Mouse (Mus musculus) liver, adult 2 months (tissue): ENCODE data around the gene Smad1. TPM values are rescaled to one million over a fixed set of nuclear protein-coding genes. Genes with fewer than 3 reads are reported as not detected.
"Not testable (repeated sequence)": the region's sequence is repeated elsewhere in the genome, so short reads cannot be mapped to it uniquely, and the experiment has no call there.

Experiments
- DNase-seq: peaks from one replicate; pipeline ENCODE4 v3.0.0-alpha.2; 2011; ENCODE audit warnings: low read depth, low spot score; ENCODE audit errors: extremely low read depth
- H3K27ac ChIP-seq: fragments of 200-500 bp; replicated peaks from 2 replicates; pipeline ENCODE4 v1.5.1; 2012; ENCODE audit warnings: low read depth, mild to moderate bottlenecking, control low read depth, inconsistent platforms, low read length; ENCODE audit not compliant: insufficient read depth
- H3K27me3 ChIP-seq: fragments of 200-500 bp; 2 replicates; pipeline ENCODE4 v1.6.1; 2012; ENCODE audit warnings: mild to moderate bottlenecking, moderate library complexity, low read length, inconsistent platforms; ENCODE audit not compliant: control insufficient read depth, insufficient read depth
- H3K36me3 ChIP-seq: fragments of 200-500 bp; 2 replicates; pipeline ENCODE4 v1.6.1; 2012; ENCODE audit warnings: low read length, inconsistent platforms; ENCODE audit not compliant: control insufficient read depth, insufficient read depth
- H3K4me1 ChIP-seq: fragments of 200-500 bp; 2 replicates; pipeline ENCODE4 v1.6.1; 2011; ENCODE audit warnings: low read length; ENCODE audit not compliant: control insufficient read depth, insufficient read depth
- H3K4me3 ChIP-seq: fragments of 200-500 bp; 2 replicates; pipeline ENCODE4 v1.5.1; 2011; ENCODE audit warnings: low read depth, mild to moderate bottlenecking, control low read depth, low read length, moderate library complexity; ENCODE audit not compliant: insufficient read depth
- H3K79me2 ChIP-seq: fragments of 200-500 bp; 2 replicates; pipeline ENCODE4 v1.6.1; 2012; ENCODE audit warnings: inconsistent platforms, mild to moderate bottlenecking, low read length, moderate library complexity; ENCODE audit not compliant: control insufficient read depth, insufficient read depth
- H3K9ac ChIP-seq: fragments of 200-500 bp; 2 replicates; pipeline ENCODE4 v1.6.1; 2012; ENCODE audit warnings: low read depth, mild to moderate bottlenecking, control low read depth, inconsistent platforms, low read length
- CTCF ChIP-seq: fragments of 200-500 bp; IDR thresholded peaks from 2 replicates; pipeline ENCODE4 v1.5.1; 2011; ENCODE audit warnings: low read depth, low read length, control low read depth
- POLR2A ChIP-seq: fragments of 200-500 bp; IDR thresholded peaks from 2 replicates; pipeline ENCODE4 v1.6.1; 2011; ENCODE audit warnings: low read length, control low read depth; ENCODE audit not compliant: insufficient read depth; ENCODE audit errors: extremely low read depth
- WGBS: fragments of 180-500 bp; shearing (Covaris S2); methylation state at CpG from one replicate; pipeline ENCODE4 v1.1.7; 2018; 5-methylcytosine and 5-hydroxymethylcytosine counted together
- polyA plus RNA-seq: library from polyadenylated mRNA; depleted of rRNA; stranded (reverse); fragments of >200 nt; gene quantifications from 2 replicates; pipeline ENCODE4 v1.2.3, GENCODE M21; 2012
- total RNA-seq: library from RNA; depleted of rRNA; stranded (reverse); fragments of >200 nt; gene quantifications from 2 replicates; pipeline ENCODE4 v1.2.3, GENCODE M21; 2014

Smad1 gene
- total and polyA plus RNA-seq, 2 experiments = 10.8 to 25.5 TPM

GRCm38 (mm10) chr8:79410501-79410900, 11.2 kb upstream of the Smad1 start:
- peak; percentile 52 for DNase-seq

DNA sequence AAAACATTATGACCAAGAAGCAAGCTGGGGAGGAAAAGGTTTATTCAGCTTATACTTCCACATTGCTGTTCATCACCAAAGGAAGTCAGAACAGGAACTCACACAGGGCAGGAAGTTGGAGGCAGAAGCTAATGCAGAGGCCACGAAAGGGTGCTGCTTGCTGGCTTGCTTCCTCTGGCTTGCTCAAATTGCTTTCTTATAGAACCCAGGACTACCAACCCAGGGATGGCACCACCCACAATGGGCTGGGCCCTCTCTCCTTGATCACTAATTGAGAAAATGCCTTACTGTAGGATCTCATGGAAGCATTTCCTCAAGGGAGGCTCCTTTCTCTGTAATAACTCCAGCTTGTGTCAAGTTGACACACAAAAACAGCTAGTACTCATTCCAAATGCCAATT, 8.0 kb upstream of the Smad1 start:
- not testable (repeated sequence) for H3K27ac ChIP-seq, DNase-seq, H3K9ac ChIP-seq, H3K27me3 ChIP-seq, H3K79me2 ChIP-seq, H3K4me1 ChIP-seq, H3K4me3 ChIP-seq, H3K36me3 ChIP-seq
- WGBS = 78% methylated on average over 1 of the region's 1 CpGs

More at GRCm38 (mm10) chr8:79410501-79410900, 11.2 kb upstream of the Smad1 start:
- WGBS = 81% methylated on average over 1 of the region's 1 CpGs
- Histone ChIP-seq H3K4me3 (no peak overlapping the region), H3K79me2 (no peaks in the 10 kb centered on the region), H3K36me3 (no peaks in the 10 kb centered on the region), H3K27me3 (no peaks in the 10 kb centered on the region), H3K9ac (no peak overlapping the region), H3K27ac (no peak overlapping the region), H3K4me1 (peaks cover 3% of the 10 kb centered on the region)
- TF ChIP-seq POLR2A = no peak
- no peak for TF ChIP-seq CTCF

- H3K36me3 ChIP-seq = no peaks in the 10 kb centered on the region
- 23% methylated on average over 6 of the region's 6 CpGs for WGBS
- H3K4me3 ChIP-seq = no peak overlapping the region
- H3K4me1 ChIP-seq = peaks cover 1% of the 10 kb centered on the region; the same call in 1 of the 2 replicates
- no peaks in the 10 kb centered on the region for H3K79me2 ChIP-seq
- 0 out of 2 replicates have a peak overlapping the region, but pooled peaks have one; percentile 3 for H3K9ac ChIP-seq
- no peaks in the 10 kb centered on the region for H3K27me3 ChIP-seq
- peak overlapping the region; percentile 24 for H3K27ac ChIP-seq
- DNase-seq = peak; percentile 86
- no peak for TF ChIP-seq CTCF
These were observed 5.7 kb upstream of the Smad1 start for GRCm38 (mm10) chr8:79404895-79405557.

GRCm38 (mm10) chr8:79400671-79401070, 1.4 kb upstream of the Smad1 start:
- no peak for DNase-seq
- Histone ChIP-seq H3K9ac (no peak overlapping the region), H3K4me3 (no peak overlapping the region), H3K27ac (no peak overlapping the region), H3K79me2 (peaks cover 19% of the 10 kb centered on the region; the same call in 1 of the 2 replicates), H3K4me1 (peaks cover 8% of the 10 kb centered on the region), H3K36me3 (no peaks in the 10 kb centered on the region), H3K27me3 (no peaks in the 10 kb centered on the region)
- 79% methylated on average over 2 of the region's 2 CpGs for WGBS
- TF ChIP-seq CTCF (no peak), POLR2A (no peak)

- TF ChIP-seq CTCF (no peak), POLR2A (no peak)
These were observed 902 bp downstream of the Smad1 start for GRCm38 (mm10) chr8:79398251-79398981.

DNA sequence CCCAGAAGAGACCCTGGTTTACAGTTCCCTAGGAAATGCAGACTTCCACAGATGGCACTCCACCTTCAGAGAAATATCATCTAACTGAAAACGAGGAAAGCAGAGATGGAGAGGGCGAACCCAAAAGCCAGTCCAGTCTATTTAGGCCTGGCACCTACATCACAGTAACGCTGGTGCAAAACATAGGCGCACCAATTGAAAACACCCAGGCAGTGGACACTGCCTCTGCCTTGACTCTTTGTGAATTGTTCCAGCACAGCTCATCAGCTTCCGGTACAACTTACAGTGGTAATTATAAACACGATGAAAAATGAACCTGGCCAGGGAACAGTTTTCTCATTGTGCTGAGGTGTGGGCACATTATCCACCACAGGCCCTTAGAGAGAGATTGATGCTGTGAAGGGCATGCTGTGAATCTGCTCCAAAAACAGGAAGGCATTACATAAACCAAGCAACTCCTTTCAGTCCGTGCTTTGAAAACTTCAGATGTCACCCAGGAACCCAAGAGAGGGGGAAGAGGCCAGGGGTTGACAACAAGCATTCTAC, 1.5 kb downstream of the Smad1 start:
- TF ChIP-seq CTCF = no peak
- no peak for TF ChIP-seq POLR2A
- peak overlapping the region; percentile 64 for H3K27ac ChIP-seq
- H3K27me3 ChIP-seq = no peaks in the 10 kb centered on the region
- H3K4me1 ChIP-seq = peaks cover 23% of the 10 kb centered on the region
- 31% methylated on average over 7 of the region's 7 CpGs for WGBS
- H3K4me3 ChIP-seq = peak overlapping the region; percentile 85
- peak; percentile 32 for DNase-seq
- peak overlapping the region; percentile 90 for H3K9ac ChIP-seq
- peaks cover 31% of the 10 kb centered on the region; the same call in 1 of the 2 replicates for H3K79me2 ChIP-seq
- H3K36me3 ChIP-seq = no peaks in the 10 kb centered on the region

More at GRCm38 (mm10) chr8:79398251-79398981, 902 bp downstream of the Smad1 start:
- H3K9ac ChIP-seq = peak overlapping the region; percentile 90
- H3K27ac ChIP-seq = peak overlapping the region; percentile 90
- H3K79me2 ChIP-seq = peaks cover 30% of the 10 kb centered on the region; the same call in 1 of the 2 replicates
- peak; percentile 20 for DNase-seq
- no peaks in the 10 kb centered on the region for H3K27me3 ChIP-seq
- no peaks in the 10 kb centered on the region for H3K36me3 ChIP-seq
- peak overlapping the region; percentile 85 for H3K4me3 ChIP-seq
- H3K4me1 ChIP-seq = peaks cover 18% of the 10 kb centered on the region
- 1% methylated on average over 62 of the region's 68 CpGs for WGBS
